Mouse (Mus musculus) ES-CJ7 (cell line): ENCODE data around the gene Ifitm1.

Experiments
- DNase-seq: peaks from one replicate; pipeline ENCODE4 v3.0.0; 2011; ENCODE audit warnings: low read depth, low spot score

Gene Ifitm1

DNA sequence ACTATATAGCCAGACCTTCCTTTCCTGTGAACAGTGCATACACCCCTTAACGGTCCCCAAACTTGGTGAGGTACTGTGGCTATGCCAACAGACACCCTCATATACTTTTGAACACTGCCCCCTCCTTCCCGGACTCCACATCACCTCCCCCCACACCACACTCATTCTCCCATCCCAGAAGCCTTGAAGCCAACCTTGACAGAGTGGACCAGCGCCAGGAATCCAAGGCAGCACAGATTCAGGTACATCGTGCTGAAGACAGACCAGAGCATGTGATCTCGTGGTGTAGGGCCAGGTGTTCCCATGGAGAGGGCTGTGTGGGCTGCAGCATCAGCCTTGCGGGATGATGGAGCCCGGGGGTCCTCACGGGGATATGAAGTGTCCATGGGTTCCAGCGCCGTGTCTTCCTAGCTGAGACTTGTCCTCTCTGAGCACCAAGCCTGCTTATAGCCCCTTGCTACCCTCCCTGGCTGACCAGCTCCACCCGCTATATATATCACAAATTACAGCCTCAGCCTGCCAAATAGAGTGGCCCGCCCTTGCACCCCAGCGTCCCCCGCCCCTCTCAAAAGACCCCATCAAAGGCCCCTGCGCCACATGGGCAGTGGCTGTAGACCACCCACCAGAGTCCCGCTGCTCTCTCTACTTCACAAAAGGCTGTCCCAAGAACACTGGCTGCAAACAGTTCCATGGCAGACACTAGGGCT is 17.0 kb upstream of the Ifitm1 start, which contains the start of gene Ifitm5:
TSS of gene Ifitm5 (minus strand) at position 468 of the 707 bp plus-strand sequence.
- DNase-seq = no peak

DNA sequence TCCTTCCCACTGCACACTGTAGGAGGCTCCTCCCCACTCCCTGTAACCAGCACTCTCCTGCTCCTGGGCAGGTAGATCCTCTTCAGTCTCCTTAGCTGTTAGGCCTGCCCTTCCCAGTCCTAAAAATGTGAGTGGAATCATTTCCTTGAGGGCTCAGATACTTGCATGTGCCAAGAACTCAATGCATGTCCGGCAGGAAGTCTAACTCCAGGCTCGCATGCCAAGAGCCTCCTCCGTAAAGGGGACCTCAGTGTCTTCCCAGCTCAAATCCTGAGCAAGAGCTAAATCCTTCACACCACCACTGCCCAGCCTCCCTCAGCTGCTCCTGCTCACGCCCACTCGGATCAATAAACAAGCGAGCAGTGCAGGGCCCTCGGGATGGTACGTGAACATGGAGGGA is 16.0 kb upstream of the Ifitm1 start:
- no peak for DNase-seq

GRCm38 (mm10) chr7:140951765-140952164 is 15.3 kb upstream of the Ifitm1 start:
- no peak for DNase-seq

DNA sequence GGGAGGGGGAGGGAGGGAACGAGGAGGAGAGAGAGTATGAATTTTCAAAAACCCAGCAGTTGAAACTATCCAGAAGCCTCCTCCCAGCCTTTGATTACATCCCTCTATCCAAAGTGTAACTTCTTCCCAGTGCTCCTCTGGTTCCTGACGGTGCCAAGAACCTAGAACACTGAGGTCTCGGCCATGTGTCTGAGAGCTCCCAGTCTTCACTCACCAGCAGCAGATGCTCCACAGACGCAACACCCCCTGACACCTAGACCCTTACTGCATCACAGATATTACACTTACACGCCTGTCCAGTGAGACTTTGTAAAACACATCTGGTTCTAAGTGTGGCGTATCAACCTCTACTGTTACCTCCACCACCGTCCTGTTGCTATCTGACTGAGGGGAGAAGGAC is 14.6 kb upstream of the Ifitm1 start:
- no peak for DNase-seq

GRCm38 (mm10) chr7:140953133-140953532 is 13.9 kb upstream of the Ifitm1 start:
- DNase-seq = no peak

- no peak for DNase-seq
Measured at GRCm38 (mm10) chr7:140953800-140954732, 13.0 kb upstream of the Ifitm1 start.

GRCm38 (mm10) chr7:140954733-140955071 is 12.3 kb upstream of the Ifitm1 start:
- DNase-seq = no peak

GRCm38 (mm10) chr7:140955342-140955741 is 11.7 kb upstream of the Ifitm1 start:
- no peak for DNase-seq

DNA sequence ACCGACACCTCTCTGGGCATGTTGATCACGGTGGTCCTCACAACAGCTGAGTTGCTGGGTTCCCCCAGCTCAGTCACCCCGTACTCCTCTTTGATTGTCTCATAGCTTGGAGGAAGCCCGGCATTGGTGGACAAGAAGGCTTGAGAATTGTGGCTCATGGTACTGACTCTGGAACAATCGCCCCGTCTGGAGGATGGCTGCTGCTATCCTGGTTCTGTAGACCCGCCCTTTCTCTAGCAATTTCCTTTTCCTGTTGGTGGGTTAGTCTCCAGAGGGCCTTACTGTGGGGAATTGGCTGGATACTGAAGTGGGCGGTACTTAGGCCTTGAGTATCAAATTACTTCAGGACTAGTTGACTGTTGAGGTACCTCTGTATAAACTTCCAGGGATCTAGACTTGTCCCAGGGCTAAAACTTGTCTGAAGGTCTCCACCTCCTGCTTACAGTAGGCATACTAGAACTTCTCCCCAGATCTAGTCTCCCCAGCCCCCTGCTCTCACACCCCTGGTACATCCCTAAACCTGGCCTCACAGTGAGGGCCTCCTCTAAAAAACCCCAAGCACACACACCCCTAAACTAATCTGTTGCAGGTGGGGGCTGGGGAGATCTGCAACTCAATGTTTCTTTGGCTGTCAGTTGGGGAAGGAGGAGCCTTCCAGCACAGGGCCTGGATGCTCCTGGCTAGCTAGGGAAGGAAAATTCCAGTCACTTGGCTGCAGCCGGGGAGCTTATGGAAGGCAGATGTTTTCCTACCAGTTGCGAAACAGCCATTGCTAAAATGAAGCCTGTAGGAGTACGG is 11.1 kb upstream of the Ifitm1 start, which contains the start of the genes Gm45717 and Ifitm2:
TSS of gene Gm45717 (minus strand) at position 180 of the 798 bp plus-strand sequence.
TSS of gene Ifitm2 (minus strand) at position 230 of the 798 bp plus-strand sequence.
- peak; percentile 97 for DNase-seq

DNA sequence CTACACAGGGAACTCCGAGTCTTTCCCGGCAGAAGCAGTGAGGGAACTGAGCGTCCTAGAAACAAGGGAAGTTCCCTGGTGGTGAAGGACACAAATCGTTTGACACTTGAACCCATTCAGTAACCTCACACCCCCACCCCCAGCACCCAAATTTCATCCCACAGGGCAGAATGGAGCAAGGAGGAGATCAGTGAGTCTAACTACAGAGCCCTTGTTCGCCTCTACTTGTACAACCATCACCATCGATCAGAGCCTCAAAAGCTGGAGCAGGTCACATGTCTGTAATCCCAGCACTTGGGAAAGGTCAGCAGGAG is 10.5 kb upstream of the Ifitm1 start:
- DNase-seq = peak; percentile 52

DNA sequence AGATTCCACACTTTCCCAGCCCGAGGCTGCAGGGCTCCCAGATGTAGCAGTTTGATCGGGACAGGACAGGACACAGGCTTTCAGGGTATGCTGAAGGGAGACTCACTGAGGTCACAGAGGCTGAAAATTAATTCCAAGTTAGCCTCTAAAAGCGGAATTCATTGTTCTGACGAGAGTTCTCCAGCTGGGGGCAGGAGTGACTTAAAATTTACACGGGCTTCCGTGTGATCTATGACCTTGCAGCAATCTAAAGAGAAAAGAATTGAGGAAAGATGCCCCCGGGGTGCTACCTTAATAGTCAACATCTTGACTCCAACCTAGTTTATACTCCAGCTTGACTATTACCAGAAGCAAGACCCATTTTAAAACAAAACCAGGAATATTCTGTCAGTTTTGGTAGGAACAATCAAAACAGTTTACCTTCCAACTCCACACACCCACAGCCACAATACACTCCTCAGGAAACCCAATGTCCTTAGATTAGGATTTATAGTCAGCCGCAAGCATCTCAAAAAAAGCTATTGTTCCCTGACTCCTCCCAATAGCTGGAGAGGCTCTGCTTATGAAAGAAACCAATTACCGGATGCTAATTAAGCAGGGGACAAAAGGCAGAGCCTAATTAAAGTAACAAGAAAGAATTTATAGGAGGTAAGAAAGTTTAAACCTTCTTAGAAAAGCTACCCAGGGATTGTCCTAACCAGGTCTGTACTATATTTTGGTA is 7.7 kb upstream of the Ifitm1 start:
- DNase-seq = peak; percentile 96

GRCm38 (mm10) chr7:140960026-140960425 is 7.0 kb upstream of the Ifitm1 start:
- peak; percentile 81 for DNase-seq

- no peak for DNase-seq
Measured at GRCm38 (mm10) chr7:140961416-140961815, 5.6 kb upstream of the Ifitm1 start.

GRCm38 (mm10) chr7:140962733-140963132 is 4.3 kb upstream of the Ifitm1 start:
- peak; percentile 85 for DNase-seq

GRCm38 (mm10) chr7:140967862-140968591 is 1.0 kb downstream of the Ifitm1 start:
- DNase-seq = peak; percentile 92

GRCm38 (mm10) chr7:140968710-140969109 is 1.7 kb downstream of the Ifitm1 start:
- DNase-seq = peak; percentile 56

DNA sequence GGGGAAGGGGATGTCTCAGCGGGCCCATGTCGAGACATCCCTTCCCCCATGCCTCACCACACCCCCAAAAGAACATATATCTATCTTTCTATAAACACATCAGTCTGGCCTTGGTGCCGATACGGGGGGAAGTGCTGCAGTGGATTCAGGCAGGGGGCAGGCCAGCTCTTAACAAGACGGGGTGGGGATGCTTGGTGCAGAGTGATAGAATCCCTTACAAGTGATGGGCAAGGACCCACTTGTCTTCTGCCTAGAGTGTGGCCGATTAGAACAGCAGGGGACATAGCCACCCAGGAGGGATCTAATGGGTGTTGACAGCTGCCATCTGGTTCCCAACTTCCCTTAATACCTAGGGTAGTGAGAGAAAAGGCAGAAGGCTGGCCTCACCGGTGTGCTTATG is 3.9 kb downstream of the Ifitm1 start:
- no peak for DNase-seq

DNA sequence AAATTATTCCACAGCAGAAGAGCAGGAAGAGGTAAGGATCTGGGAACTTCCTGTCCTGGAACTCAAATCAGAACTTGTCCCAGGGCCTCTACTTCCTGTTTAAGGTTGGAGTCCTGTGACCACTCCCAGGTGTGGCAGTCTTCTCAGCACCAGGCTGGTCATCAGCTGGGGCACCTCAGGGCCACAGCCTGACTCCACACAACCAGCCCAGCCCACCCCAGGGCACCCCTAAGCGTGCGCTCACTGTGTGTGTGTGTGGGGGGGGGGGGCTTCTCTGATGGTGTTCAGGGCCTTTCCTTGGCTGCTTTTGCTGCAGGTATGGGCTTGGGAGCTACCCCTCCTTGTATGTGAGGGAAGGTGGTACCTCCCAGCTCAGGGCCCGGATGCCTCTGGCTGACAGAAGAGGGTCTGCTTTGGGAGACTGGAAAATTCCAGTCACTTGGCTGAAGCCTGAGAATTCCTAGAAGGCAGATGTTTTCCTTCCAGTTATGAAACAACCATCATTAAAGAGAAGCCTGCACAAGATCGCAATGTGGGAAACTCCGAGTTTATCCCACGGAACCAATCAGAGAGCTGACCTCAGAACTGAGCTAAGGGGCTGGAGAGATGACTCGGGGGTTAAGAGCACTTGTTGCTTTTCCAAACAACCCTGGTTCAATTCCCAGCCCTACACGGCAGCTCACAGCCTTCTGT is 4.6 kb downstream of the Ifitm1 start:
- no peak for DNase-seq

- peak; percentile 62 for DNase-seq
Measured at GRCm38 (mm10) chr7:140973396-140974165, 6.6 kb downstream of the Ifitm1 start.
